Mouse (Mus musculus): ENCODE results near the gene Atg3. TPM values are rescaled to one million over a fixed set of nuclear protein-coding genes. Genes with fewer than 3 reads are reported as not detected.

Atg3 gene
- polyA plus RNA-seq, 1 experiment from 2014 or later = 43.2 TPM

DNA sequence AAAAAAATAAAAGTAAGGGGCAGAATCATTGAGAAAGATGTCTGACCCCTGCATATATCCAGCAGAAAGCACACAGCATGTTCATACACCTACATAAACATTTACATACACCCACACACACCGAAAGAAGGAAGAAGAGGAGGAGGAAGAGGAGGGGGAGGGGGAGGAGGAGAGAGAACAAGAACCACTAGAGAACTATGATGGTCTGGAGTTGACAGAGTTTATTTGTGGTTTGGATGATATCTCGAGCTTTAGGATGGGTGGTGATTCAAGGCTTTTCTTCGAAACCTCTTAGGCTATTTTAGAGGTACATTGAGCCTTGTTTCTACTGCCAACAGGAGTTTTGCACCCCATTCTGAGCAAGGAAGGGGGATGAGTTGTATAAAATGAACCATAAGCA, 64.2 kb downstream of the Atg3 start:
- ATAC-seq = no peak
- no peaks in the 10 kb centered on the region for H3K9me3 ChIP-seq (replicated peaks)
- H3K4me3 ChIP-seq = no peak overlapping the region
- WGBS = 82% methylated on average over 3 of the region's 3 CpGs
- no peak overlapping the region for H3K9ac ChIP-seq
- no peaks in the 10 kb centered on the region; the same call in 1 of the 2 replicates for H3K4me1 ChIP-seq
- no peak overlapping the region for H3K4me2 ChIP-seq
- no peak overlapping the region for H3K27ac ChIP-seq
- no peaks in the 10 kb centered on the region for H3K27me3 ChIP-seq
- H3K36me3 ChIP-seq (ENCODE audit: poor library complexity, severe bottlenecking) = no peaks in the 10 kb centered on the region

GRCm38 (mm10) chr16:45223648-45224388, 65.2 kb downstream of the Atg3 start, which contains the start of gene Btla:
Gene Btla (plus strand): TSS chr16:45224315.
- H3K36me3 ChIP-seq (ENCODE audit: poor library complexity, severe bottlenecking) = no peaks in the 10 kb centered on the region
- no peaks in the 10 kb centered on the region for H3K27me3 ChIP-seq
- ATAC-seq = peak; percentile 36; the same call in 1 of the 2 replicates
- H3K4me1 ChIP-seq = no peaks in the 10 kb centered on the region
- no peak within 1 kb of the TSS for H3K27ac ChIP-seq
- H3K4me3 ChIP-seq = no peak within 1 kb of the TSS
- no peak within 1 kb of the TSS for H3K9ac ChIP-seq
- H3K9me3 ChIP-seq (replicated peaks) = no peaks in the 10 kb centered on the region
- 33% methylated on average over 10 of the region's 10 CpGs for whole genome bisulfite sequencing
- no peak within 1 kb of the TSS for H3K4me2 ChIP-seq

DNA sequence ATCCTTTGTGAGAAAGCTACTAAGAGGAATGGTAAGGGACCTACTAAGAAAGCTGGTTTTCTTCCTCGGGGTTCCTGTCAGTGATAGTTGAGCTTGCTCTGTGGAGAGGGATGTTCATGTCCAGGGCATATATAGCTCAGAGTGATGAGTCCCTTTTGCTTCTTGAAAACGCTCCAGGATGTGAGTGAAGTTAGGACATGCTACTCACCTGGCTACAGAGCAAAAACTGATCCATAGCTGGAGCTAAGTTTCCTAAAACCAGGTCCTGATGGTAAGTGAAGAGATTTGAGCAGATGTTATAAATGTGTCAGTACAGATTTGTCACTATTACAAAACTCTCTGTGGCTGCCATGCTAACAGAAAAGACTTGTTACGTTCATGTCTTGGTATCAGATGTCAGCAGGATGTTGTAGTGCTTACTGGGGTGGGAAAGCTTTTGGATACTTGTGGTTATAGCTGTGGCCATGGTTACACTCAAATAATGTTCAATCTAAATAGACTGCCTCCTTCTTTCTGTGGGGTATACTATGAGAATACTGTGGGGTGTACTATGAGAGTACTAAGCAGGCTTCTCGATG, 65.9 kb downstream of the Atg3 start:
- Histone ChIP-seq H3K9ac (no peak overlapping the region), H3K9me3 (replicated peaks) (no peaks in the 10 kb centered on the region), H3K4me2 (no peak overlapping the region), H3K36me3 (ENCODE audit: poor library complexity, severe bottlenecking) (no peaks in the 10 kb centered on the region), H3K27ac (no peak overlapping the region), H3K27me3 (no peaks in the 10 kb centered on the region), H3K4me3 (no peak overlapping the region), H3K4me1 (no peaks in the 10 kb centered on the region)
- no peak for ATAC-seq
- WGBS = 59% methylated on average over 4 of the region's 4 CpGs

- Histone ChIP-seq H3K9me3 (replicated peaks) (no peaks in the 10 kb centered on the region), H3K4me1 (no peaks in the 10 kb centered on the region), H3K9ac (no peak overlapping the region), H3K4me3 (no peak overlapping the region), H3K36me3 (ENCODE audit: poor library complexity, severe bottlenecking) (no peaks in the 10 kb centered on the region), H3K27me3 (no peaks in the 10 kb centered on the region), H3K27ac (no peak overlapping the region), H3K4me2 (no peak overlapping the region)
- 39% methylated on average over 1 of the region's 1 CpGs for WGBS
- no peak for ATAC-seq
These were observed 68.4 kb downstream of the Atg3 start for GRCm38 (mm10) chr16:45227002-45227401.

DNA sequence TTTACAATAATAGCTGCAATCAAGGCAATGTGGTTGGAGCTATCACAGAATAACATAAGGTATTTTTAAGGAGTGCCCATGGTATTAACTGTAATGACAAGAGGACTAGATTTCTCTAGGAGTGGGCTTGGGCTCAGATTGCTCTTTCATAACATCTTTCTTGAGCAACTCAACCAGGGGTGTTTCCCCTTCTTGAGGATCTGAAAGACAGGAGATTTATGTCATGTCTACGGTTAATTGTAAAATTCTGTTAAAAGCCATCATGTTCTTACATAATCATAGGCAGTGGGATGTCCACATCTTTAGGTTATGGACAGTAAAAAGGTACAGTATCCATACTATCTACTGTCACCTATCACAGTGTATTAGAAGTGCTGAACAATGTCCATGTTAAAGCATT, 72.7 kb downstream of the Atg3 start:
- WGBS = 87% methylated on average over 1 of the region's 1 CpGs
- H3K4me1 ChIP-seq = no peaks in the 10 kb centered on the region
- no peaks in the 10 kb centered on the region for H3K27me3 ChIP-seq
- H3K9ac ChIP-seq = no peak overlapping the region
- no peak overlapping the region for H3K27ac ChIP-seq
- no peaks in the 10 kb centered on the region for H3K9me3 ChIP-seq (replicated peaks)
- no peak for ATAC-seq
- H3K4me3 ChIP-seq = no peak overlapping the region
- H3K36me3 ChIP-seq (ENCODE audit: poor library complexity, severe bottlenecking) = no peaks in the 10 kb centered on the region
- no peak overlapping the region for H3K4me2 ChIP-seq

DNA sequence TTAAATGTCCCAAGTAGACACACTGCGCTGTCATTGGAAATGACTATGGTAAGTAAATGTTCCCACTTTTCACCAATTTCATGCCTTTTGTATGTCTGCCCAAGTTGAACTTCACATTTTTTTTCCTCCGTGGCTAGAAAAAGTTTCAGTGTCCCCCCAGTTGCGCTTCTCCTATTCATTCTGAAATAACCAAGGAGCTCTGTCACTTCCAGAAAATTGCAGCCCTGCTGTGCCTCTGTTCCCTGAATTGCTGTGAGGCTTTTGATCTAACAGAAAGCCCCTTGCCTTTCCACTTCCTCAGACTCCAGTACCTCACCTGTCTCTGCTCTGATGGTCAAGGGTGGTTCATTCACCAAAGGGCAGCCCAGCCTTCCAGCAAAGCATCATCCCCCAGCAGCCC, 74.4 kb downstream of the Atg3 start:
- H3K27ac ChIP-seq = no peak overlapping the region
- H3K27me3 ChIP-seq = no peaks in the 10 kb centered on the region
- no peaks in the 10 kb centered on the region for H3K36me3 ChIP-seq (ENCODE audit: poor library complexity, severe bottlenecking)
- no peak overlapping the region for H3K4me2 ChIP-seq
- no peak overlapping the region for H3K4me3 ChIP-seq
- no peak for ATAC-seq
- WGBS = 68% methylated on average over 3 of the region's 3 CpGs
- H3K9ac ChIP-seq = no peak overlapping the region
- H3K9me3 ChIP-seq (replicated peaks) = no peaks in the 10 kb centered on the region
- no peaks in the 10 kb centered on the region for H3K4me1 ChIP-seq

Other genes with a start within 250 kb of the Atg3 start
- gene Cd200r3, start 215.1 kb upstream of the Atg3 start, polyA plus RNA-seq (2015; fragmentation: Nextera tagmentation; extraction: Ambion mirVana) = not detected in 2 replicates
- gene Ccdc80, start 65.4 kb upstream of the Atg3 start, polyA plus RNA-seq (2015; fragmentation: Nextera tagmentation; extraction: Ambion mirVana) = 6.6 and 7.3 TPM in 2 replicates
- gene Slc35a5, start 79 bp upstream of the Atg3 start, polyA plus RNA-seq (2015; fragmentation: Nextera tagmentation; extraction: Ambion mirVana) = 23.6 and 25.3 TPM in 2 replicates
- 0.30 and 0.48 TPM in 2 replicates for gene Btla, start 65.5 kb downstream of the Atg3 start, polyA plus RNA-seq (2015; fragmentation: Nextera tagmentation; extraction: Ambion mirVana)